Mouse (Mus musculus) kidney, postnatal 0 days (tissue): ENCODE measurements at regions not wholly inside any gene's neighbourhood (a gene's known extent, or its start where the extent isn't known, plus 50 kb on each side); places are given as distances from the start of the nearest gene placed in this dataset.

Experiments
- ATAC-seq: fragments of 200-750 bp; cut with Nextera tagmentation; replicated peaks from 2 replicates; pipeline ENCODE4 v1.8.0; 2017; ENCODE audit warnings: low read depth, moderate number of reproducible peaks, moderate TSS enrichment, moderate library complexity; ENCODE audit not compliant: low FRiP score
- DNase-seq: peaks from one replicate; pipeline ENCODE4 v3.0.0-alpha.2; 2016; ENCODE audit warnings: low spot score
- H3K27ac ChIP-seq: fragments of 300-500 bp; sonication (generic); 2 replicates; pipeline ENCODE4 v1.5.1; 2014; ENCODE audit warnings: mild to moderate bottlenecking
- H3K27me3 ChIP-seq: fragments of 300-500 bp; sonication (generic); 2 replicates; pipeline ENCODE4 v1.6.1; 2014; ENCODE audit warnings: low read length, mixed read lengths; ENCODE audit not compliant: insufficient read depth
- H3K36me3 ChIP-seq: fragments of 300-500 bp; sonication (generic); 2 replicates; pipeline ENCODE4 v1.6.1; 2014; ENCODE audit warnings: low read length, mixed read lengths; ENCODE audit not compliant: insufficient read depth
- H3K4me1 ChIP-seq: fragments of 300-500 bp; sonication (generic); replicated peaks from 2 replicates; pipeline ENCODE4 v1.6.1; 2014; ENCODE audit warnings: antibody characterized with exemption, low read length, mixed read lengths; ENCODE audit not compliant: insufficient read depth
- H3K4me2 ChIP-seq: fragments of 300-500 bp; sonication (generic); 2 replicates; pipeline ENCODE4 v1.6.1; 2014; ENCODE audit warnings: mild to moderate bottlenecking, low read length, moderate library complexity, mixed read lengths
- H3K4me3 ChIP-seq: fragments of 300-500 bp; sonication (generic); replicated peaks from 2 replicates; pipeline ENCODE4 v1.5.1; 2014; ENCODE audit warnings: low read depth, low read length
- H3K9ac ChIP-seq: fragments of 300-500 bp; sonication (generic); 2 replicates; pipeline ENCODE4 v1.6.1; 2014; ENCODE audit warnings: low read depth, low read length
- H3K9me3 ChIP-seq: fragments of 300-500 bp; sonication (generic); replicated peaks from 2 replicates; pipeline ENCODE4 v1.6.1; 2016; ENCODE audit warnings: low read length, inconsistent platforms, mixed read lengths
- CTCF ChIP-seq: IDR thresholded peaks from 2 replicates; pipeline ENCODE4 v1.5.1; 2016; ENCODE audit warnings: antibody characterized with exemption, low read depth, mild to moderate bottlenecking, moderate library complexity
- WGBS: fragments of 180-500 bp; shearing (Covaris S2); extraction: QIAGEN DNeasy Blood & Tissue Kit; methylation state at CpG from one replicate; pipeline ENCODE4 v1.1.7; 2014; 5-methylcytosine and 5-hydroxymethylcytosine counted together

DNA sequence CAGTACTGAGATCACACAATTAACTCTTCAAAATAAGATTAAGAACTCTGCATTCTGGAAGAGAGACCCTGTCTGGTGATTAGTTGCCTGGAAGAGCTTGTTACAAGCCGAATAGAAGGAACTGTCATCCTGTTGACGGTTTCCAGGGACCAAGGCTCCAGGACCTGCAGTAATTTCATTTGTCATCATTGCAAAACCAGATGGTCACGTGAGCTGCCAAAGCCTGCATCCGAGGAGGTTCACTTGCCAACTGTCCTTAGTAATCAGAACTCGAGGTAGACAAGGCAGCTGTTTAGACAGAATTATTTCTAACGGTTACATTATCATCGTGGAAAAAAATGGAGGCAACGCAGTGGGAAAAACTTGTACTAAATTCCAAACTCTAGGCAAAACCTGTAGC is 500.8 kb downstream of the Ccdc171 start:
- Histone ChIP-seq H3K4me2 (no peak overlapping the region), H3K4me1 (no peaks in the 10 kb centered on the region), H3K27ac (no peak overlapping the region), H3K27me3 (no peaks in the 10 kb centered on the region), H3K4me3 (no peak overlapping the region), H3K36me3 (no peaks in the 10 kb centered on the region), H3K9me3 (no peaks in the 10 kb centered on the region), H3K9ac (no peak overlapping the region)
- WGBS: 63% methylated on average over 8 of the region's 8 CpGs
- DNase-seq (no peak), ATAC-seq (no peak)
- no peak for TF ChIP-seq CTCF

DNA sequence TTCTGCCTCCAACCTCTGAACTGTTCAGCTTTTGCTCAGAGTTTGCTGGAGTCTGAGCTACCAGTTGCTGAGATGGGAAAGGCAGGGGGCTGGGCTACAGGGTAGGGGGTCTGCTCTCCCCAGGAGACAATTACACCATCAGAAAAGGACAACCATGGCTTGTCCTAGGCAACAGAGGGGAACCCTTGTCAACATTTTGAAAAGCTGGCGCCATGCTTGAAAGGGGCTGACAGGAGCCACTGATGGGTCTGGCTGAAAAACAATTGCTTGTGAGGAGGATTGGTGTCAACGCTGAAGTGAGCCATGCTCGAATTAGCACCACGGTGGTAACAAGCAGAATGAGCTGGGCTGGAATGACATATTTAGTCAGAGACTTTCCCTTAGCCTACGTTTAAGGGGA is 502.8 kb downstream of the Ccdc171 start:
- Histone ChIP-seq H3K27ac (no peak overlapping the region), H3K4me1 (no peaks in the 10 kb centered on the region), H3K27me3 (no peaks in the 10 kb centered on the region), H3K9ac (no peak overlapping the region), H3K36me3 (no peaks in the 10 kb centered on the region), H3K9me3 (no peaks in the 10 kb centered on the region), H3K4me3 (no peak overlapping the region), H3K4me2 (no peak overlapping the region)
- no peak for TF ChIP-seq CTCF
- 25% methylated on average over 5 of the region's 5 CpGs for WGBS
- no peak for ATAC-seq
- no peak for DNase-seq

DNA sequence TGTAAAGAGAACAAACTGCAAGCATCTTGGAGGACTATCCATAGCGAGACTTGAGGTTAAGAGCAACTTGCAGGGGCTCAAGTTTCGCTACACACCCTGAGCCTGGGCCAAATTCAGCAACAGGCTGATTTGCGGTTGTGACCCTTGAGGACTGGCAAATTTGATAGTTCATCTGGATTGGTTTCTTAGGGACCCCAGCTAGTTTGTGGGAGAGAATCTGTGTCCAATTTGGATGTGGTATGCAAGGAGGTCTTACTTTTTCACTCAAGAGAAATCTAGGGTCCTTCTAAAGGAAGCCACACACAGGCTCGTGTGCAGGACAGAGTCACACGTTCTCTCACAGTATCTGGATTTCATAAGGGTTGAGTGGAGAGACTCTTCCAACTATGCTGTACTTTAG is 505.6 kb downstream of the Ccdc171 start:
- no peak overlapping the region for H3K9ac ChIP-seq
- no peaks in the 10 kb centered on the region for H3K4me1 ChIP-seq
- H3K9me3 ChIP-seq: no peaks in the 10 kb centered on the region
- DNase-seq (no peak), ATAC-seq (no peak)
- H3K27me3 ChIP-seq: no peaks in the 10 kb centered on the region
- H3K4me2 ChIP-seq: no peak overlapping the region
- no peak overlapping the region for H3K4me3 ChIP-seq
- 58% methylated on average over 5 of the region's 5 CpGs for WGBS
- H3K27ac ChIP-seq: no peak overlapping the region
- no peak for TF ChIP-seq CTCF
- no peaks in the 10 kb centered on the region for H3K36me3 ChIP-seq

DNA sequence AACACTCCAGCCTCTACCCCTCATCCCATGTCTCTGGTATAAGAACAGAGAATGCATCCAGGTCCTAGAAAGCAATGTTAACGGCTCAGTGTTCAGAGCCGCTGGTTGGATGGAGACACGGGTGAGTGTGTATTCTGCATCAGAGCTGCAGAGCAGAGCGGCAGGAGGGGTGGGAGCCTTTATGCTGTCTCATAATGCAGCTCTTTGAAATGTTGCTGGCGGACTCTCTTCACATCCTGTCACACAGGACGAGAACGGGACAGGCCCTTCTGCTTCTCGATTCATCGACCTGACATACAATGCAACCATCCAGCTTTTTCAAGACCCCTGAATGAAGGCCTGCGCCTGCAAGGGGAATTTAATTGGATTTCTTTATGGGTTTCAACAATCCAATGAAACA is 507.2 kb downstream of the Ccdc171 start:
- Histone ChIP-seq H3K27ac (no peak overlapping the region), H3K27me3 (no peaks in the 10 kb centered on the region), H3K9ac (no peak overlapping the region), H3K9me3 (no peaks in the 10 kb centered on the region), H3K4me2 (no peak overlapping the region), H3K4me1 (0 out of 2 replicates have a peak, but pooled peaks cover 5% of the 10 kb centered on the region), H3K4me3 (no peak overlapping the region), H3K36me3 (no peaks in the 10 kb centered on the region)
- no peak for DNase-seq
- ATAC-seq: no peak
- 68% methylated on average over 10 of the region's 10 CpGs for WGBS
- TF ChIP-seq CTCF: no peak

DNA sequence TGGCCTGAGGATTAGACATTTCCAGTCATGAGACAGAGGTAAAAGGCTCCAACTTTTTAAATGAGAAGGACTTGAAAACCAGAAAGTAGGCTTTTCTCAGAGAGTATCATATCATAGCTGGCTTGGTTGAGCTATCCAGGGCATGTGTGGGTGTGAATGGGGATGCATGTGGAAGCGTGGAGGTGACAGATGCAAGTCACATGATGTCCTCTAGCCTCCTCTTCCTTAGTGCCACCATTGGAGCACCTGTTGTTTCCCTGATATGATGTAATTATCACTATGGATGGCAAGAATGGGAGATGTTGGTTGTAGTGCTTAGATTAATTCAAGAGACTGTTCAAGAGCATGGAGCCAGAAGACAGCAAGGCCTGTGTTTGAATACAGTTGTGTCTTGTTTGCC is 510.0 kb downstream of the Ccdc171 start:
- ATAC-seq (no peak), DNase-seq (no peak)
- Histone ChIP-seq H3K27ac (no peak overlapping the region), H3K27me3 (no peaks in the 10 kb centered on the region), H3K4me1 (0 out of 2 replicates have a peak, but pooled peaks cover 5% of the 10 kb centered on the region), H3K4me3 (no peak overlapping the region), H3K9ac (no peak overlapping the region), H3K9me3 (no peaks in the 10 kb centered on the region), H3K4me2 (no peak overlapping the region), H3K36me3 (no peaks in the 10 kb centered on the region)
- WGBS: 97% methylated on average over 1 of the region's 1 CpGs
- no peak for TF ChIP-seq CTCF

DNA sequence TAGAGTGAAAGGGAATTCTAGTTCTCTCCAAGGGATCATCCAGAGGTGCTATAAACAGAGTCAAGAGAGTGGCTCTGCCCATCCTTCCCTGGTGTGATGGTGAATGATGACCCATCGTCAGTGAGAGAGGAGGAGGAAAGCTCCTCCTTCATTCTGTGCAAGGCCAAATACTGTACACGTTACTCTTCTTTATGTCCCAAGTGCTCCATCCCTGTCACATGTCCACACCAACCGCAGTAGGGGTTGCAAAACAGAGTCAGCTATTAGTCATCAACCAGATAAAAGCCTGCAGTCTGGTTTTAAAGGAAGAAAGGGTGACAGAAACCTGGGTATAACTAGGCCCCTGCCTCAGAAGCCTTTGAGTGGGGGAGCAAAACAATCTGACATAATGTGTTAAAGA is 512.2 kb downstream of the Ccdc171 start:
- H3K4me2 ChIP-seq: no peak overlapping the region
- WGBS: 43% methylated on average over 3 of the region's 3 CpGs
- no peak for TF ChIP-seq CTCF
- no peak overlapping the region for H3K27ac ChIP-seq
- 0 out of 2 replicates have a peak, but pooled peaks cover 5% of the 10 kb centered on the region for H3K4me1 ChIP-seq
- no peak overlapping the region for H3K4me3 ChIP-seq
- H3K9me3 ChIP-seq: no peaks in the 10 kb centered on the region
- no peak for DNase-seq
- H3K9ac ChIP-seq: no peak overlapping the region
- no peaks in the 10 kb centered on the region for H3K27me3 ChIP-seq
- ATAC-seq: no peak
- H3K36me3 ChIP-seq: no peaks in the 10 kb centered on the region

DNA sequence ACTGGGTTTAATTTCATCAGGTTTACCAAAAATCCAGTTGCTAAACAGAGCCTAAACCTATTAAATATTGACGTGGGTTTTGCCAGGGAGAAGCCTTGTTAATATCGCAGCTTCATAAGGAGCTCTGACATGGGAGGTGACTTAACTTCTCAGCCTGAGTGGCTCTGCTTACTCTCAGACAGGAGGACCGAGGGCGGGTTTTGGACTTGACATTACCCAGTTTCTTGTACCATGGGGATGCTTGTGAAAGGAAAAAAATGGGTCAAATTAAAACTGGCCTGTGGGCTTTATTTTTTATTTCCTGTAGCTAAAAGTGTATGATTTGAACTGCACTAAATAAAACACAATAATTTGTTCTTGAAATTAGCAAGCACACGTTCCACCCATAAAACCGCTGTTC is 524.9 kb downstream of the Ccdc171 start:
- DNase-seq (no peak), ATAC-seq (no peak)
- WGBS: 20% methylated on average over 6 of the region's 6 CpGs
- peaks cover 5% of the 10 kb centered on the region; the same call in 1 of the 2 replicates for H3K4me1 ChIP-seq
- no peak for TF ChIP-seq CTCF
- no peaks in the 10 kb centered on the region for H3K27me3 ChIP-seq
- no peaks in the 10 kb centered on the region for H3K36me3 ChIP-seq
- H3K27ac ChIP-seq: no peak overlapping the region
- H3K4me2 ChIP-seq: no peak overlapping the region
- H3K9me3 ChIP-seq: no peaks in the 10 kb centered on the region
- no peak overlapping the region for H3K4me3 ChIP-seq
- no peak overlapping the region for H3K9ac ChIP-seq
